Mouse (Mus musculus) thymus, adult 2 months (tissue): ENCODE results near the gene Htra2.

ENCODE experiments used
- CTCF ChIP-seq: fragments of 200-500 bp; IDR thresholded peaks from 2 replicates; pipeline ENCODE4 v1.5.1; 2012; ENCODE audit warnings: mild to moderate bottlenecking, control low read depth, low read length, moderate library complexity, borderline replicate concordance; ENCODE audit not compliant: control insufficient read depth, poor library complexity, insufficient read depth; ENCODE audit errors: extremely low read depth
- POLR2A ChIP-seq: fragments of 200-500 bp; IDR thresholded peaks from 2 replicates; pipeline ENCODE4 v1.6.1; 2012; ENCODE audit warnings: mild to moderate bottlenecking, low read length, control low read depth, moderate library complexity; ENCODE audit not compliant: control insufficient read depth, poor library complexity, insufficient read depth; ENCODE audit errors: extremely low read depth

- TF ChIP-seq POLR2A (no peak), CTCF (no peak)
Measured at GRCm38 (mm10) chr6:83033249-83034185, 21.6 kb downstream of the Htra2 start, which contains the start of the genes Dok1 and Loxl3.
